Mouse (Mus musculus) embryonic fibroblast, embryonic 13.5 days (primary cell): ENCODE measurements at regions not wholly inside any gene's neighbourhood (a gene's known extent, or its start where the extent isn't known, plus 50 kb on each side); places are given as distances from the start of the nearest gene placed in this dataset.
A peak's percentile ranks its signal among the peaks of the same experiment; 100 is the strongest.

Source experiments
- H3K27ac ChIP-seq: 2 replicates; pipeline ENCODE4 v1.5.1; 2012; ENCODE audit warnings: low read length, control low read depth, inconsistent platforms; ENCODE audit not compliant: insufficient read depth
- H3K4me1 ChIP-seq: 2 replicates; pipeline ENCODE4 v1.6.1; 2011; ENCODE audit warnings: low read length; ENCODE audit not compliant: control insufficient read depth, insufficient read depth
- H3K4me3 ChIP-seq: 2 replicates; pipeline ENCODE4 v1.5.1; 2011; ENCODE audit warnings: mild to moderate bottlenecking, control low read depth, low read length; ENCODE audit not compliant: insufficient read depth
- CTCF ChIP-seq: IDR thresholded peaks from 2 replicates; pipeline ENCODE4 v1.5.1; 2011; ENCODE audit warnings: mild to moderate bottlenecking, control low read depth, low read length, moderate library complexity, borderline replicate concordance; ENCODE audit not compliant: insufficient read depth
- POLR2A ChIP-seq: IDR thresholded peaks from 2 replicates; pipeline ENCODE4 v1.6.1; 2011; ENCODE audit warnings: low read depth, mild to moderate bottlenecking, control low read depth, low read length, moderate library complexity

DNA sequence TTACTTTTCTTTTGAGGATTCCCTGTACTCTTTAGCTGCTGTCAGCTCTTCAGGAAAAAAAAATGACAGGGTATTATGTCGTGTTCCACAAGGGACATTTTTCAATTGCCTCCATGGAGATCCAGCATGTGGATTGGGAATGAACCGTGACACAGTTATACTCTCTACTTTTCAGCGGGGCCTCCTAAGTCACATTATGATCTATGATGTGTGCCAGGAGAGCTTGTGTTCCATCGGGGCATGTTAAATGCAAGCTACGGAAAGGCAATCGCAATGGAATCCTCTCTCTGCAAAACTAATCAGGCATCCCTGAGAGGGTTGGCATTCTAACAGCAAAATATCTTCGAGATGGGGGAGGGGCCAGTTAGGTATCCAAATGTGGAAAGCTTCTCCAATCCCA is 92.7 kb upstream of the Cachd1 start:
- Histone ChIP-seq H3K27ac (no peak overlapping the region), H3K4me1 (no peaks in the 10 kb centered on the region)
- no peak for TF ChIP-seq POLR2A
- no peak for TF ChIP-seq CTCF

DNA sequence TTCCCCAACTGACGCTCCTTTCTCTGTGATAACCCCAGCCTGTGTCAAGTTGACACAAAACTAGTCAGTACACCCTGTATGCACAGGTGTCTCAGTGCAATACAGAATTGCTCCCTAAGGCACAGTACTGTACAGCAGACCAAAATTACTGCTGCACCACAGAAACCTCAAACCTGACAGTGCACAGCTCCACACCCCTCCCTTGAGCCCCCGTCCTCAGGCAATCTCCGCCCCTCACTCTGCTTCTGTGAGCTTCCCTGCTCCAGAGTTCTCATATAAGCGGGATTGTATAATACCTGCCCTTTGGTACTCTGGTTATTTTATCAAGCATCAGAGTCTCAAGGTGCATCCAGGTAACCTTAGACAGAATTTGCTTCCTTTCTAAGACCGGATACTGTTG is 76.5 kb upstream of the Cachd1 start:
- H3K4me1 ChIP-seq, result no peaks in the 10 kb centered on the region
- H3K27ac ChIP-seq, result no peak overlapping the region
- TF ChIP-seq POLR2A, result no peak
- no peak overlapping the region for H3K4me3 ChIP-seq

More for the DNA sequence above, 92.7 kb upstream of the Cachd1 start:
- no peak overlapping the region for H3K4me3 ChIP-seq

DNA sequence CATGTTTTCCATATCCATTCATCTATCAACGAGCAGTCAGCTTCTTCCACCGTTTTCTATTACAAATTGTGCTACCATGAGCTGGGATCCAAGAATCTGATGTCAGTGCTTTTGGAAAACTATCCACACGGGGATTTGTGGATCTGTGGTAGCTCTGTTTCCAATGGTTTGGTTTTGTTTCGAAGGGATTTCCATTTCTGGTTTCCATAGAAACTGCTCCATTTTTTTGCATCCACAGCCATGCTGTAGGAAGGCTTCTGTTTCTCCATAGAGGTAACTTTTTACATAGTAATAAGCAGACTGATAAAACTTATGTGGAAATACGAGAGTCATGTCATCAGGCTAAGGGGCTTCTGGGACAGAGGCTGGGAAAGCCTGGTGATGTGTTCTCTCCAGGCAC is 76.1 kb upstream of the Cachd1 start:
- H3K27ac ChIP-seq, result no peak overlapping the region
- TF ChIP-seq CTCF (no peak), POLR2A (no peak)
- no peak overlapping the region for H3K4me3 ChIP-seq
- no peaks in the 10 kb centered on the region for H3K4me1 ChIP-seq

DNA sequence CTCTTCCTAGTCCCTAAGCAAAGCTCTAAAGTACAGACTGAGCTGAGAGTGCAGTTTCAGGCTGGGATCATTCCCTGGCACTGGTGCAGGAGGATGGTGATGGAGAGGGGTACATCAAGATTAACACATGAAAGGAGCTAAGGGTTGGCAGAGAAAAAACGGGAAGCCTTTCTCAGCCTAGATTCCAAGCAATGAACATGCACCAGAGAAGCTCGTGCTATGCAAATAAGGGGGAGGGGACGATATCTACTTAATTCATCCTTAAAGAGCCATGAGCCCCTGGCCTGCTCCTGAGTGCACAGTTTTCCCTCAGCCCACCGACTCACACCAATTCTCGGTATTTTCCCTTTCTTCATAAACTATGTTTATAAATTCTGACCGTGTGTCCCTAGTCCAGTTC is 70.5 kb upstream of the Cachd1 start:
- no peaks in the 10 kb centered on the region for H3K4me1 ChIP-seq
- TF ChIP-seq CTCF (no peak), POLR2A (no peak)
- H3K4me3 ChIP-seq, result no peak overlapping the region

DNA sequence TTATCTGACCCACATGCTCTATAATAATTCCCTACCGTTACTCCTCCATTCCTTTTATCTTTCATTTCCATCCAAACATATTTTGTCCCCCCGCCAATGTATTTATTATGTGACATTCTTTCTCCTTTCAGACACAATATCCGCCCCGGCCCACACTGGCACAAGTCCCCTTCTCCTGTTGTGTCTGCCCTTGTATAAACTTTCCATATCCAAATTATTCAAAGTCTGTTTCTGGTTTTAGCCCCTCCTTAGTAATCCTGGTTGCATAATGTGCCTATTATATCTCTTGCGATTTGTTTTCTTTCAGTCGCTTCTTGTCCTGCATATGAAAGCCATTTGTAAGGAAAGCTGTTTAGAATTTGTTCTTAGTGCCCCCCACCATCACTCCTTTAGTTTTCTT is 69.3 kb upstream of the Cachd1 start:
- Histone ChIP-seq H3K4me3 (no peak overlapping the region), H3K27ac (no peak overlapping the region), H3K4me1 (no peaks in the 10 kb centered on the region)
- no peak for TF ChIP-seq POLR2A
- no peak for TF ChIP-seq CTCF

More for the DNA sequence above, 70.5 kb upstream of the Cachd1 start:
- H3K27ac ChIP-seq, result no peak overlapping the region

DNA sequence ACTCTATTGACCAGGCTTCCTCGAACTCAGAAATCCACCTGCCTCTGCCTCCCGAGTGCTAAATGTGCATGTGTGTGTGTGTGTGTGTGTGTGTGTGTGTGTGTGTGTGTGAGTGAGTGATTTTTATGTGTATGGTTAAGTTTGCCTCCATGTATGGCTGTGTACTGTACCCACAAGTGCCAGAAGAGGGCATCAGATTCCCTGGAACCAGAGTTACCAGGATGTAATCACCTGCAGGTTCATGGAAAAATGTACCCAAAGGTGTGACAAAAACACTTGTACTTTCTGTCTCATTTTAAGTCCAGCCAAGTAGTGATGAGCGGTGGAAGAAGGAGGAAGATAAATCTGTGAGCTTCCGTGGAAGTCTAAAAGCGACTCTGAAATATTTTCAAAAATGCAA is 68.2 kb upstream of the Cachd1 start:
- H3K27ac ChIP-seq, result no peak overlapping the region
- H3K4me1 ChIP-seq, result no peaks in the 10 kb centered on the region
- TF ChIP-seq CTCF, result no peak
- TF ChIP-seq POLR2A, result no peak
- H3K4me3 ChIP-seq, result no peak overlapping the region

DNA sequence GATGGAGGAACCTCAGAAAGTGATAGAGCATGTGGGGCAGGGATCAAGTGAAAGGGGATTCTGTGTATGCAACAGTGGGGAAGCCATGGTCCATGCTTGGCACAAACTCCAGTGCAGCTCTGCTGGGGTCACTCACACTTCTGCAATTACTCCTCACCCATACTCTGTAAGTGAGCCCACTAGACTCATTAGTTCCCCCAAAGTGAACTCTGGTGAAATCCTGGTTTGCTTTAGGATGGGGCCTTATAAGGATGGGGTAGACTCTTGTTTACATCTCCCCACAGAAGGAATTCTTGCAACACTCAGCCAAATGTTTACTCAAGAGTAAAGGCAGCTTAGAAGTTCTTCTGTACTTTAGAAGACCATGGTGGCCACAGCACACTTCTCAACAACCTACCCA is 62.2 kb upstream of the Cachd1 start:
- Histone ChIP-seq H3K4me3 (no peak overlapping the region), H3K27ac (no peak overlapping the region), H3K4me1 (no peaks in the 10 kb centered on the region)
- TF ChIP-seq CTCF, result no peak
- no peak for TF ChIP-seq POLR2A

DNA sequence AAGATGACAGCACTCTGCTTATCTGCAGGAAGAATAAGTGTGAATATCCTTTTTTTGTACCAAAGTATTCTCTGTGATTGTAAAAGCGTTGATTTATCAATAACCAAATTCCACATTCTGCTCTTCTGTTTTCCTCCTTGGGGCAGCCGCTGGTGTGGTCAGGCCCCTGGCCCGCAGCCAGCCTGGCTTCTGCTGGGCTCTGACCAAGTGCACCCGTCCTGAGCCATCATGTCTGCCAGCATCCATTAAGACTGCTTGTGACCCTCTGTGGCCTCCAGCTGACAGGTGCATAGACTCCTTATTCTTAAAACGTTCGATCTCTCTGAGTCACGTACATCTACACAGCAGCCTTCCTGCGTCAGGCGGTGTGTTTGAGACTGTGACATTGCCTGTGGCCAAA is 58.9 kb upstream of the Cachd1 start:
- Histone ChIP-seq H3K4me3 (no peak overlapping the region), H3K4me1 (no peaks in the 10 kb centered on the region), H3K27ac (no peak overlapping the region)
- TF ChIP-seq CTCF, result no peak
- TF ChIP-seq POLR2A, result no peak

DNA sequence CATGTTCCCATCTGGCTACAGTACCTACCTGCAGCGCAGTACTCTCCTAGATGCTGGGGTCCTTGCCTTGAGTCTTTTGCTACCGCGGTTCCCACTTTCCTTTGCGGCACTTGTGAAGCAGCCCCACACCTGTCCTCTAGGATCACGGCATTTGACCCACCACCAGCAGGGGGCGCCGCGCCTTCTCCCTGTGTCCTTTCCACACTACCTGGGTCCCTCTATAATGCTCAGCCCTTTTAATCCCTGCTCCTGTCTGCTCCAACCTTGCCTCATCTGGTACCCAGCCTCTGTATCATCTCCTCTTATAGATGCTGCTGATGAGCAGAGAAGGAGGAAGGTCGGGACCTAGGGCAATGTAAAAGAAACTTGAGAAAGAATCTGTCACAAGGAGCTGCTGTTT is 53.9 kb upstream of the Cachd1 start:
- TF ChIP-seq POLR2A, result no peak
- peak; percentile 60 for TF ChIP-seq CTCF
- no peak overlapping the region for H3K27ac ChIP-seq
- no peak overlapping the region for H3K4me3 ChIP-seq
- H3K4me1 ChIP-seq, result no peaks in the 10 kb centered on the region

DNA sequence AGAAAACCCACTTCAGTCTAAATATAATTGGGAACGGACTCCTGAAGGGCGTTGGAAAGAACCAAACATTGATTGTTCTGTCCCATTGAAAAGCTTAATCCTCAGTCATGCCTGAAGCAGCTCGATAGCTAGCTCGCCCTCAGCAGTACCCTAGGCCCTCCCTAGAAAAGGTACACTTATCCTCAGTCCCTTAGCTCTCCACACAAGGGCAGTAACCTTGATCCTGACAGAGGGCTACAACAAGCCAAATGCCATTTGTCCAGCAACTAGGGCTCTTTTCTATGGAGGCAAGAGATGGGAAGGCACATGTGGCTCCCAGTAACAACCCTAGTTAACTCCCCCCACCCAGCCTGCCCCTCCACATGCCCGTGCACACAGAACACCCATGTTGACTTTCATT is 53.4 kb upstream of the Cachd1 start:
- H3K4me3 ChIP-seq, result no peak overlapping the region
- TF ChIP-seq CTCF (no peak), POLR2A (no peak)
- no peaks in the 10 kb centered on the region for H3K4me1 ChIP-seq
- H3K27ac ChIP-seq, result no peak overlapping the region

DNA sequence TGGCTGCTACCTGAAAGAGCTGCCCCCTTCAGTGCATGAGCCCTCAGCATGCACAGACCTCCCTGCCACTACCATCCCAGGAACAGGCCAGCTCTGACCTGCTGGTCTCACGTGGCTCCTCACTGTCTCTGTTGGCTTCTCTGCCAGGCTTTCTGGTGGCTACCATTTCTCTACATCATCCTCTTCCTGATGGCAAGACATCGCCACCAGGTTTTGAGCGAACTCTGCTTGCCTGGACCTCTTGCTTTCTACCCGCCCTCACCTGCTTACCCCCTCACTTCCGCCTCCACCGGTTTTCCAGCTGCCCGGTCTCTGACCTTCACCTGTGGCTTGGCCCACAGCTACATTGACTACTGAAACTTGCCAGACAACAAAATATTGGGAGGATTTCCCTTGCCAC is 50.7 kb upstream of the Cachd1 start:
- H3K4me1 ChIP-seq, result no peaks in the 10 kb centered on the region
- H3K4me3 ChIP-seq, result no peak overlapping the region
- H3K27ac ChIP-seq, result no peak overlapping the region
- TF ChIP-seq POLR2A, result no peak
- TF ChIP-seq CTCF, result no peak
